Mouse (Mus musculus) Muller cell, postnatal 12 days (primary cell): Measurements from ENCODE around the gene Ccr7.

Experiments used
- DNase-seq: peaks from one replicate; pipeline ENCODE4 v3.0.0-alpha.2; 2015; ENCODE audit errors: inconsistent ontology term

Ccr7 gene

GRCm38 (mm10) chr11:99117907-99118306 is 37.0 kb downstream of the Ccr7 start:
- peak; percentile 55 for DNase-seq

GRCm38 (mm10) chr11:99115940-99116339 is 38.9 kb downstream of the Ccr7 start:
- DNase-seq: no peak

DNA sequence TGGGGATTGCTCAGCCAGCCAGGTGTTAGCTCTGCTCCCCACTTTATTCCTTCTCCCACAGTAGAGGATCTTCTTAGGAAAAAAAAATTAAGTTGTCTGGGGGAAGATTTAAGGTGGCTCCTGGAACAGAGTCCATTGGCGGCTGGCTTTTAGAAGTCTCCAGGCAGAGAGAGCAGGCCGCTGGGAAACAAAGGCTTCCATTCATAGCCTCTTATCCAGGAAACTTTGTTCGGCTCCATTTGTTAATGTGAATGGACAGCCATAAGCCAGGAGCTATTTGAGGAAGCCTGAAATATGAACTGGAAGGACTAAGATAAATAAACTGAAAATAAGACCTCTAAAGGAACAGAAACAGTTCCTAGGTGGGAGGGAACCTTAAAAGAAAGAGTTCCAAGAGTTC is 41.8 kb downstream of the Ccr7 start:
- DNase-seq: peak; percentile 89

DNA sequence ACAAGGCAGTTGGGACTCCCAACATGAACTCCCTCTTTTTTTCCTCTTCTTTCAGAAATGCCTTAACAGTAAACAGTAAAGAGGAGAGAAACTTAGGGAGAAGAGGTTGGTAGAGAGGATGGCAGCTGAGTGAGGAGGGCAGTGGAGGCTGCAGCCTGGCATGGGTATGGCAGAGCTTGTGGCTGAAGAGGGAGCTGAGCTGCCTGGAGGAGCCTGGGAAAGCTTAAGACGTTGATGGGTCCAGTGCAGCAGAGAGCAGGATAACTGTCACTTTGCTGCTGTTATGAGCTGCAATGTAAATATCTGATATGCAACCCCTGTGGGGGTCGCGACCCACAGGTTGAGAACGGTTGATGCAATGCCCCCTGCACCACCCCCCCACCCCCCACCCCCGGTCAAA is 42.2 kb downstream of the Ccr7 start:
- DNase-seq: no peak

DNA sequence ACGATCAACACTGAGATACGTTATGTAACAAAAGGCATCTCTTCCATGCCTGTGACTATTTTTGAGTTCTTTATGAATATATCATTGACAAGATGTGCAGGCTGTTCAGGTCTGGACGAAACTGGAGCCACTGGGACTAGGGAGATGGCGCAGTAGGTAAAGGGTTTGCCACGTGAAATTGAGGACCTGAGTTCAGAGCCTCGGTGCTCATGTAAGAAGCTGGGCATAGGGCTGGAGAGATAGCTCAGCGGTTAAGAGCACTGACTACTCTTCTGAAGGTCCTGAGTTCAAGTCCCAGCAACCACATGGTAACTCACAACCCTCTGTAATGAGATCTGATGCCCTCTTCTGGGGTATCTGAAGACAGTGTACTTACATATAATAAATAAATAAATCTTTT is 43.2 kb downstream of the Ccr7 start:
- no peak for DNase-seq

DNA sequence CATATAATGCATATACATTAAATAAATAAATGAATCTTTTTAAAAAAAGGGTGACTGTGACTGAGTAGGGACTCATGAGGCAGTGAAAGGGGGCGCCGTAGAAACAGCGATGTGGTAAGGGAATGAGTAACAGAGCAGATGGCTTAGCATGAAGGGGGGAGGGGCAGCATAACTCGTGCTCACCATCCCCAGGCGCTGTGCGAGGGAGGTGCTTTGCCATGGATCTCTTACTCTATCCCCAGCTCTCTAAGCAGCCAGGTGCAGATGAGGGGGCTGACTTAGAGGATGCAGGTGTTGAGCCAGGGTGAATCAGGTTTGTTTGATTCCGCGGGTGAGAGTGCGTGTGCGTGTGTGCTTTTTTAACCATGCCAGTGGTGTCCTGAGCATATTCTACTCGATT is 43.7 kb downstream of the Ccr7 start:
- DNase-seq: no peak

DNA sequence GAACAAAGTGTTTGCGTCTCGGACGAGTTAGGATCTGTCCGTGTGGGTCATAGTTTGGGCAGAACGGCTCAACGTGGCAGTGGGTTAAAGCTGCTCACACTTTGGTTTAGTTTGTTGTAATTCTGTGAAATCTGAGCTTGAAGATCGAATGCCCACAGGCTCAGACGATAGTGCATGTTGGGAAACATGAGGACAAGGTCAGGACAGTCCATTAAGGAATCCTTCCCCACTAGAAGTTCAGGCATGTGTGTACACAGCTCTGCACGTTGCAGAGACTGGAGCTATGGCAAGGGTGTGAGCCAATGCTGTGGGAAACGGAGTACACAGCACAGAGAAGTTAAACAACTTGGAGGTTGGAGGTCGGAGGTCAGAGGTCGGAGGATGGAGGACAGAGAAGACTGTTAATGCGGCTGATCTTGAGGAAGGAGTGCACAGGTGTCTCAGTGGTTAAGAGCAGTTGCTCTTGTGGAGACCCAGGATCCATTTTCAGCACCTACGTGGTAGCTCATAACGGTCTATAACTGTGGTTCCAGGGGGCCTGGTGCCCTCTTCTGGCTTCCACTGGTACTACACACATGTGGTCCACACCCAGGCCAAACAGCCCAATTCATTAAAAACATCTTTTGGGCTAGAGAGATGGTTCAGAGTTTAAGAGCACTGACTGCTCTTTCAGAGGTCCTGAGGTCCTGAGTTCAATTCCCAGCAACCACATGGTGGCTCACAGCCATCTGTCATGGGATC is 44.3 kb downstream of the Ccr7 start:
- DNase-seq: no peak

- DNase-seq: no peak
Observed at GRCm38 (mm10) chr11:99108296-99108695, 46.6 kb downstream of the Ccr7 start.

GRCm38 (mm10) chr11:99105981-99106726 is 48.7 kb downstream of the Ccr7 start:
- no peak for DNase-seq

DNA sequence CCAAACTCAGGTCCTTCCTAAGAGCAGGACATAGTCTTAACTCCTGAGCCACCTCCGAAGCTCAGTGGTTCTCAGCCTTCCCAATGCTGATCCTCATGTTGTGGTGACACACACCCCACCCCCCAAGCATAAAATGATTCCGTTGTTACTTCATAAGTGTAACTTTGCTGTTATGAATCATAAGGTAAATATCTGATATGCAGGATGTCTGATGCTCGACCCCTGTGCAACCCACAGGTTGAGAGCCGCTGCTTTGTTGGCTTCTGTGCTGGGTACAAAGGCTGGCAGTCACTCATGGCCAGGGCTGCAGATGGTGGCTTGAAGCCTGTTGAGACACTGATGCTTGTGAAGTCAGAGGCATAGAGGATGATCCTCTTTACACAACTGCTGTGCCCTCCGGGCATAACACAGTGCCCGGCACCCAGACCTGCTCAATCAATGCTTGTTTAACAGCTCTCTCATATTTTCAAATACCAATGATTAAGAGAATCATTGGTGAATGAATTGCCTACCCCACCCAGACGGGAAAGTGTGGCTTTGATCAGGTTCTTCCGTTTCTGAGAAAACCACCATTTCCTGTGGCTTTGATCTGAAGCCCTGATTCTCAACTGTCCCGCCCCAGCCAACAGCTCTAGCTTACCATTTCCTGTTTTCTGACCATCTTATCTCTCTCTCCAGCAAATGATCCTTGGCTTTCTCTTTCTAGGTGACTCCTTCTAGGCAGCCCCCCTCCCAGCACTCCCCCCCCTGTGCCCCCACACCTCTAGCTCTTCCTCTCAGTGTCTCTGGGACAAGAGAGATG is 50.1 kb downstream of the Ccr7 start:
- no peak for DNase-seq

GRCm38 (mm10) chr11:99102575-99103270 is 52.2 kb downstream of the Ccr7 start:
- peak; percentile 79 for DNase-seq

DNA sequence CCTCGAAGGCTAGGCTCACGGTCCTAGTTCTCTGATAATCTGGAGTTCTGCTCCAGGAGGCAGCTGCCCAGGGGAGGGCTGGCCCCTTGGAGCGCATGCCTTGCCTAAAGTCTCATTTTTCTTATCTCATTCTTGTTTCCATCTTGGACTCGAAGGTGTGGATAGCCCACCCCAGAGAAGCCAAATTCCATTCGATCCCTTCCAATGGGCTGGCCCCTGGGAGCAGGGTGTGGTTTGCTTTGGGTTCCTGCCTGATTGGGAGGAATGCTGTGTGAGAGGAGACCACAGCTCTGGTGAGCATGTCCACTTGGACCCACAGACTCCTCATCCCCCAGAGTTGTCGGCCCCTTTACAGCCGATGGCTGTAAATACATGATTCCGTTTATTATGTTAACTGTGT is 53.2 kb downstream of the Ccr7 start:
- no peak for DNase-seq

DNA sequence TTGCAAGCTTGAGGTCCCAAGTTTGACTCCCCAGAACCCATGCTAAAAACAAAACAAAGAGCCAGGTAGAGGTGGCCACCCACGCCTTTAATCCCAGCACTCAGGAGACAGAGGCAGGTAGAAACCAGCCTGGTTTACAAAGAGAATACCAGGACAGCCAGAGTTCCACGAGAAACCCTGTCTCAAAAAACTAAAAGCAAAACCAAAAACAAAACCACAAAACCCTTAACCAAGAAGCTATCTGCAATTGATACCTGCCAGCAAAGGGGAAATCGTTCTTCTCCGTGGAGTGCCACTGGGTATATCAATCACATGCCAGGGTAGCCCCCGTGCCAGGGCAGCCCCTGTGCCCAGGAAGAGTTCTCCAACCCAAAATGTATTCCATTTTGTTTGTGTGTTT is 54.7 kb downstream of the Ccr7 start:
- DNase-seq: no peak

- DNase-seq: no peak
Observed at GRCm38 (mm10) chr11:99099516-99099915, 55.4 kb downstream of the Ccr7 start.

DNA sequence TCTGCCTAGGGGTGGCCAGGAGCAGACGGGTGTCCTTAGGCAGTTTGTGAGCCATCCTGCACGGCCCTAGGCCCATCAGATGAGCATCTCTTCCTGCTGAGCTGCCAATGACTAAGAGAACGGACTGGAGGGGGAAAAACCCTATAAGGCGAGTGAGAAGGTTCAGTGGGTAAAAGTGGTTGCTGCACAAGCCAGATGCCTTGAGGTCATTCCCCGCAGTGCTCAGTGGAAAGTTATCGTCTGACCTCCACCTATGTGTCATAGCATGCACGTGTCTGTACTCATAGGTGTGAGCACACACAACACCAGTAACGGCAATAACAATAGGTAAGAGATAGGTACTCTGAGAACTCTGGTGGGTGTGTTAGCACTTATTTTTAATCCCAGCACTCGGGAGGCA is 56.0 kb downstream of the Ccr7 start:
- DNase-seq: no peak

DNA sequence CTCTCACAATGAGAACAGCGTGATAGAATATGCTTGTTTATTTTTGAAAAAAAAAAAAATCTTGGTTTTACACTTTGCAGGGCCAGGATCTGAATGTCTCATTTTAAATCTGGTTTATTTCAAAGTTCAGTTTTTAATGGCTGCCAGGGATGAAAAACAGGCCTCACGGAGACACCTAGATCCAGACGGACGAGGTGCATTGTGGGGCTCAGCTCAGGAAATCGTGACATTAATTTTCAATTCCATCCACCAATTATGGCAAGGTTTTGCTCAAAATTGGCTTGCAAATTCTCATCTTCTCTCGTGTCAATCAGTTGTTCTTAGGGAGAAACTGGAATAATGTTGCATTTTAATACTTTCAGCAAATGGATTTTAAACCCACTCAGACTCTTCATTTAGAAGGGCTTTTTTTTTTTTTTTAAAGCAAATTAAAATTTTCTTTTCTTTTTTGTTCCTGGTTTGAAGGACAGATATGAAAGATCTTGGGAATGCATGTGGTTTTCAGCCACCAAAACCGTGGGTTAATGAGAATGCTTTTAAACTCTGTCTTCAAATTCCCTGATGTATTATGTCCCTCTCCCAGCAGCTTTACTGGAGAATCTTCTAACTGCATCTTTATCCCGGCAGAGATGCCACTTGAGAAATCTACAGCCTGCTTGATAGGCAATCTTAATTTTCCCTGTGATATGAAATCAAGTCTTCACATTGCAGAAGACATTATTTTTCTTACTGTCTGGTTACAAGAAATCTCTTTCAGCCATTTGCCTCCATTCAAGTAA is 57.7 kb downstream of the Ccr7 start:
- DNase-seq: no peak

- no peak for DNase-seq
Observed at GRCm38 (mm10) chr11:99096417-99096816, 58.5 kb downstream of the Ccr7 start.

GRCm38 (mm10) chr11:99095759-99096158 is 59.1 kb downstream of the Ccr7 start:
- no peak for DNase-seq

DNA sequence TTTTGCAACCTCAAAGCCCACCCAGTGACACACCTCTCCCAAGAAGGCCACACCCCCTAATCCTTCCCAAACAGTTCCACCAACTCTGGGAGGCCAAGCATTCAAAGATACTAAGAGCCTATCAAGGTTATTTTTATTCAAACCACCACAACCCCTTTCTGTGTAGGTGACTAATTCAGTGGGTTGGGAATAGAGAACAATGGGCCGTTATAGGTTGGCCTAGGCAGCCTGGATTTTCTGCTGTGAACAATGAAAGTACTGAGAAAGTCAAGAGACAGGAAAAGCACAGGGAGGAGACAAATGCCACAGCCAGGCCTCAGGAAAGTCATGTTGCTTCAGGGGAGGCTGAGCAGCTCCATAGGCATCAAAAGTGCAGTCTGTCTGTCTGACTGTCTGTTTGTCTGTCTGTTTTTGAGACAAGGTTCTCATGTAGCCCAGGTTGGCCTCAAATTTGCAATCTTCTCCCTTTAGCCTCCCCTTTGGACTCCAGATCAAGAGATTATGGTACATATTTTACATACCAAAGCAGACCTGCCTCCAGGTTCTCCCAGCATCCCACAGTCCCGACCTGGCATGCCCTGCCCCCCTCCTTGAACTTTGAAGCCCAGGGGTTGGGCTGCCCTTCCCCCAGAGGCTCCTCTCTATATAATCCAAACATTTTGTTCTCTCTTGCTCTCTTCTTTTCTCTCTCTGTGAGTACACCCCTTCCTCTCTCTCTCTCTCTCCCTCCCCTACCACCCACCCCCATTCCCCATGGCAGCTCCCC is 59.8 kb downstream of the Ccr7 start:
- no peak for DNase-seq
